Mouse (Mus musculus): Measurements from ENCODE around the gene Gm45062. TPM values are rescaled to one million over a fixed set of nuclear protein-coding genes. Genes with fewer than 3 reads are reported as not detected.

Gene Gm45062
- total RNA-seq (2012; rRNA removed) (2.2 and 3.0 TPM in 2 replicates), polyA plus RNA-seq (2012; ENCODE audit: insufficient read depth in 1 of 2, insufficient read length in 2 of 2, low read depth in 1 of 2, low replicate concordance in 2 of 2, missing spikeins in 1 of 2) (1 to 10 TPM in 1 of 2 experiments, not detected in 1; 3.6 TPM)

- H3K4me3 ChIP-seq (ENCODE audit: control insufficient read depth in 1 of 2, insufficient read depth in 1 of 2, low read depth in 2 of 2, low read length in 2 of 2), result peak within 1 kb of the TSS; percentile 87 to 90
- H3K27ac ChIP-seq (ENCODE audit: control insufficient read depth, low read depth, low read length), result peak within 1 kb of the TSS; percentile 76
- H3K27me3 ChIP-seq (ENCODE audit: control insufficient read depth in 1 of 2, insufficient read depth in 2 of 2, low read length in 2 of 2), result no peaks in the 10 kb centered on the region
- peak; percentile 99 for DNase-seq (ENCODE audit: low read depth, low spot score)
- TF ChIP-seq MYB (IDR thresholded peaks at IDR 0.05; ENCODE audit: low read depth, low read length) (0 out of 2 replicates have a peak, but pooled peaks have one; percentile 11), POLR2A (IDR thresholded peaks at IDR 0.05; ENCODE audit: control insufficient read depth in 1 of 2, insufficient read depth in 1 of 2, low read depth in 1 of 2, low read length in 2 of 2, poor library complexity in 1 of 2) (peak; percentile 47 to 82; a peak in 3 of 4 replicates), MAZ (IDR thresholded peaks at IDR 0.05; ENCODE audit: low read depth, low read length) (peak; percentile 73; the same call in 1 of the 2 replicates), TAL1 (IDR thresholded peaks at IDR 0.05; ENCODE audit: low read length) (no peak), TCF12 (IDR thresholded peaks at IDR 0.05; ENCODE audit: low read depth, low read length) (peak; percentile 10; the same call in 1 of the 2 replicates), NELFE (IDR thresholded peaks at IDR 0.05; ENCODE audit: low read depth, low read length) (peak; percentile 80), MEF2A (IDR thresholded peaks at IDR 0.05; ENCODE audit: extremely low read depth, insufficient replicate concordance, low read depth, low read length, poor library complexity, severe bottlenecking) (no peak), EP300 (IDR thresholded peaks at IDR 0.05; ENCODE audit: low read depth in 1 of 2, low read length in 2 of 2) (no peak), E2F4 (IDR thresholded peaks at IDR 0.05; ENCODE audit: borderline replicate concordance, low read depth, low read length) (peak; percentile 73; the same call in 1 of the 2 replicates), NRF1 (IDR thresholded peaks at IDR 0.05; ENCODE audit: insufficient read depth, low read depth, low read length, poor library complexity, severe bottlenecking) (no peak), ZC3H11A (IDR thresholded peaks at IDR 0.05; ENCODE audit: low read depth, low read length) (no peak; the same call in 1 of the 2 replicates), CHD2 (IDR thresholded peaks at IDR 0.05; ENCODE audit: low read length) (peak; percentile 54), USF2 (IDR thresholded peaks at IDR 0.05; ENCODE audit: borderline replicate concordance in 1 of 2, insufficient read depth in 1 of 2, low read depth in 1 of 2, low read length in 2 of 2) (no peak), CTCF (IDR thresholded peaks at IDR 0.05 in 2 of 3, conservative IDR thresholded peaks at IDR 0.05 in 1 of 3; ENCODE audit: control insufficient read depth in 1 of 3, insufficient read depth in 1 of 3, low read depth in 2 of 3, low read length in 3 of 3, poor library complexity in 1 of 3, severe bottlenecking in 1 of 3) (no peak), MXI1 (IDR thresholded peaks at IDR 0.05; ENCODE audit: low read depth, low read length) (peak; percentile 23; the same call in 1 of the 2 replicates), POLR2AphosphoS2 (IDR thresholded peaks at IDR 0.05; ENCODE audit: low read length) (peak; percentile 69), RCOR1 (IDR thresholded peaks at IDR 0.05; ENCODE audit: low read depth, low read length) (no peak), RAD21 (IDR thresholded peaks at IDR 0.05; ENCODE audit: low read depth, low read length) (no peak), ZMIZ1 (IDR thresholded peaks at IDR 0.05; ENCODE audit: low read depth, low read length) (peak; percentile 73), ETS1 (IDR thresholded peaks at IDR 0.05; ENCODE audit: low read depth, low read length) (no peak), CHD1 (IDR thresholded peaks at IDR 0.05; ENCODE audit: low read depth, low read length) (no peak), MYC (IDR thresholded peaks at IDR 0.05; ENCODE audit: low read depth, low read length) (0 out of 2 replicates have a peak, but pooled peaks have one; percentile 19), GATA1 (IDR thresholded peaks at IDR 0.05; ENCODE audit: low read depth, low read length) (no peak), KAT2A (conservative IDR thresholded peaks at IDR 0.05; ENCODE audit: low read depth, low read length) (peak; percentile 43; the same call in 1 of the 2 replicates), MAX (IDR thresholded peaks at IDR 0.05; ENCODE audit: low read length) (0 out of 2 replicates have a peak, but pooled peaks have one; percentile 59), MAFK (IDR thresholded peaks at IDR 0.05; ENCODE audit: borderline replicate concordance, low read depth, low read length) (no peak), SMC3 (IDR thresholded peaks at IDR 0.05; ENCODE audit: low read depth, low read length) (no peak), HCFC1 (IDR thresholded peaks at IDR 0.05; ENCODE audit: low read depth, low read length) (peak; percentile 86), SIN3A (IDR thresholded peaks at IDR 0.05; ENCODE audit: low read length) (peak; percentile 86), BHLHE40 (IDR thresholded peaks at IDR 0.05; ENCODE audit: borderline replicate concordance, low read depth, low read length) (no peak), ELF1 (IDR thresholded peaks at IDR 0.05; ENCODE audit: low read depth, low read length) (peak; percentile 95), TBP (IDR thresholded peaks at IDR 0.05; ENCODE audit: low read depth, low read length) (peak; percentile 69; the same call in 1 of the 2 replicates)
- H3K9ac ChIP-seq (ENCODE audit: control insufficient read depth, low read depth, low read length, poor library complexity, severe bottlenecking), result peak within 1 kb of the TSS; percentile 87
- no peaks in the 10 kb centered on the region for H3K9me3 ChIP-seq (replicated peaks; ENCODE audit: insufficient read depth, low read length)
- H3K79me2 ChIP-seq (ENCODE audit: control insufficient read depth, insufficient read depth, low read length, poor library complexity), result peaks cover 13% of the 10 kb centered on the region
- H3K4me1 ChIP-seq (ENCODE audit: control insufficient read depth in 1 of 2, insufficient read depth in 2 of 2, low read length in 2 of 2), result peaks cover 0 to 7% of the 10 kb centered on the region in 2 experiments; a peak in 2 of 4 replicates
- peaks cover 5 to 8% of the 10 kb centered on the region in 2 experiments; a peak in 3 of 4 replicates for H3K36me3 ChIP-seq (ENCODE audit: control insufficient read depth in 1 of 2, insufficient read depth in 2 of 2, low read length in 2 of 2)
Observed at GRCm38 (mm10) chr6:8259004-8259666, at the start of gene Gm45062, which contains the start of the genes Rpa3 and Umad1. Gene Gm45062 (plus strand): TSS chr6:8259450. Gene Rpa3 (minus strand): TSS chr6:8259173. Gene Umad1 (plus strand): TSS chr6:8259288.
